Mouse (Mus musculus) CH12.LX (cell line): ENCODE data around the gene Trip12. TPM values are rescaled to one million over a fixed set of nuclear protein-coding genes. Genes with fewer than 3 reads are reported as not detected.
A peak's percentile ranks its signal among the peaks of the same experiment; 100 is the strongest.

Experiments used
- DNase-seq: peaks from one replicate; pipeline ENCODE4 v3.0.0-alpha.2; 2013; ENCODE audit errors: extremely low read depth
- H3K27ac ChIP-seq: 2 replicates; pipeline ENCODE4 v1.5.1; 2012; ENCODE audit warnings: low read depth, mild to moderate bottlenecking, control low read depth, moderate library complexity; ENCODE audit not compliant: insufficient read depth
- H3K27me3 ChIP-seq: replicated peaks from 2 replicates; pipeline ENCODE3; 2012; ENCODE audit warnings: inconsistent platforms
- H3K36me3 ChIP-seq, 2 experiments: replicated peaks in 1 of 2; 2 replicates each; pipeline versions ENCODE3 to v1.6.1; 2012; ENCODE audit warnings: inconsistent platforms in 1 of 2, low read length in 1 of 2, mild to moderate bottlenecking in 1 of 2, mixed read lengths in 1 of 2, moderate library complexity in 1 of 2; ENCODE audit not compliant: control insufficient read depth in 1 of 2, insufficient read depth in 1 of 2
- H3K4me1 ChIP-seq, 2 experiments: 2 replicates each; pipeline ENCODE4 v1.6.1; 2012; ENCODE audit warnings: inconsistent platforms in 1 of 2, moderate library complexity in 1 of 2; ENCODE audit not compliant: insufficient read depth in 2 of 2, control insufficient read depth in 1 of 2
- H3K4me2 ChIP-seq: 2 replicates; pipeline ENCODE4 v1.6.1; 2012; ENCODE audit warnings: low read depth, mild to moderate bottlenecking, control low read depth; ENCODE audit not compliant: poor library complexity, insufficient read depth, severe bottlenecking
- H3K4me3 ChIP-seq, 3 experiments: fragments of 150-350 bp in 1 of 3; sonication (generic) in 1 of 3; replicated peaks in 1 of 3; 2 replicates each; pipeline versions ENCODE3 to v1.5.1; 2011 to 2012; ENCODE audit warnings: low read depth in 2 of 3, low read length in 2 of 3, mild to moderate bottlenecking in 2 of 3, moderate library complexity in 2 of 3, control low read depth in 1 of 3, improper control_type of control experiment in 1 of 3, inconsistent platforms in 1 of 3, mixed read lengths in 1 of 3; ENCODE audit not compliant: poor library complexity in 1 of 3
- H3K79me2 ChIP-seq: replicated peaks from 2 replicates; pipeline ENCODE4 v1.6.1; 2012; ENCODE audit warnings: mild to moderate bottlenecking, moderate library complexity; ENCODE audit not compliant: control insufficient read depth, poor library complexity, insufficient read depth, severe bottlenecking; ENCODE audit errors: extremely low read depth
- H3K9ac ChIP-seq: 2 replicates; pipeline ENCODE4 v1.6.1; 2012; ENCODE audit warnings: low read depth, mild to moderate bottlenecking, control low read depth, moderate library complexity; ENCODE audit not compliant: insufficient read depth
- H3K9me3 ChIP-seq: replicated peaks from 2 replicates; pipeline ENCODE3; 2012; ENCODE audit warnings: low read length, inconsistent platforms, mixed read lengths
- CHD1 ChIP-seq: IDR thresholded peaks from 2 replicates; pipeline ENCODE4 v1.6.1; 2012; ENCODE audit warnings: low read depth, low read length, improper control_type of control experiment, inconsistent platforms
- GABPA ChIP-seq: IDR thresholded peaks from 2 replicates; pipeline ENCODE4 v1.6.1; 2012; ENCODE audit warnings: low read depth, low read length, improper control_type of control experiment, inconsistent platforms; ENCODE audit not compliant: insufficient replicate concordance
- IRF4 ChIP-seq: IDR thresholded peaks from 2 replicates; pipeline ENCODE4 v1.6.1; 2014; ENCODE audit warnings: low read depth, mild to moderate bottlenecking, inconsistent platforms, low read length, improper control_type of control experiment
- JUN ChIP-seq: IDR thresholded peaks from 2 replicates; pipeline ENCODE4 v1.6.1; 2011; ENCODE audit warnings: low read depth, mild to moderate bottlenecking, low read length, improper control_type of control experiment, moderate library complexity; ENCODE audit not compliant: insufficient read depth
- KAT2A ChIP-seq: IDR thresholded peaks from 2 replicates; pipeline ENCODE4 v1.6.1; 2012; ENCODE audit warnings: low read length, improper control_type of control experiment, inconsistent platforms; ENCODE audit not compliant: insufficient replicate concordance
- MAFK ChIP-seq: IDR thresholded peaks from 2 replicates; pipeline ENCODE4 v1.6.1; 2011; ENCODE audit warnings: low read length, improper control_type of control experiment; ENCODE audit not compliant: insufficient replicate concordance
- MAX ChIP-seq: IDR thresholded peaks from 2 replicates; pipeline ENCODE4 v1.6.1; 2011; ENCODE audit warnings: low read length, improper control_type of control experiment
- MXI1 ChIP-seq: IDR thresholded peaks from 2 replicates; pipeline ENCODE4 v1.6.1; 2011; ENCODE audit warnings: mild to moderate bottlenecking, low read depth, low read length, improper control_type of control experiment
- MYC ChIP-seq: IDR thresholded peaks from 2 replicates; pipeline ENCODE4 v1.6.1; 2011; ENCODE audit warnings: low read depth, mild to moderate bottlenecking, improper control_type of control experiment, low read length
- PAX5 ChIP-seq: IDR thresholded peaks from 2 replicates; pipeline ENCODE4 v1.6.1; 2012; ENCODE audit warnings: low read length, inconsistent platforms, mixed read lengths
- POLR2A ChIP-seq: IDR thresholded peaks from 2 replicates; pipeline ENCODE4 v1.6.1; 2011; ENCODE audit warnings: low read depth, mild to moderate bottlenecking, improper control_type of control experiment, low read length
- POLR2AphosphoS2 ChIP-seq: IDR thresholded peaks from 2 replicates; pipeline ENCODE4 v1.6.1; 2011; ENCODE audit warnings: low read depth, low read length, improper control_type of control experiment
- SIN3A ChIP-seq: IDR thresholded peaks from 2 replicates; pipeline ENCODE4 v1.6.1; 2012; ENCODE audit warnings: low read length, improper control_type of control experiment, inconsistent platforms
- SMC3 ChIP-seq: IDR thresholded peaks from 2 replicates; pipeline ENCODE4 v1.6.1; 2011; ENCODE audit warnings: low read depth, low read length, improper control_type of control experiment
- TBP ChIP-seq: conservative IDR thresholded peaks from 2 replicates; pipeline ENCODE4 v1.6.1; 2011; ENCODE audit warnings: low read depth, low read length, improper control_type of control experiment
- TCF12 ChIP-seq: IDR thresholded peaks from 2 replicates; pipeline ENCODE4 v1.6.1; 2014; ENCODE audit warnings: low read depth, mild to moderate bottlenecking, inconsistent platforms, low read length, improper control_type of control experiment
- UBTF ChIP-seq: IDR thresholded peaks from 2 replicates; pipeline ENCODE4 v1.6.1; 2012; ENCODE audit warnings: low read depth, mild to moderate bottlenecking, inconsistent platforms, low read length, improper control_type of control experiment, moderate library complexity
- USF1 ChIP-seq: IDR thresholded peaks from 2 replicates; pipeline ENCODE4 v1.6.1; 2014; ENCODE audit warnings: low read depth, mild to moderate bottlenecking, inconsistent platforms, low read length, improper control_type of control experiment
- USF2 ChIP-seq: conservative IDR thresholded peaks from 2 replicates; pipeline ENCODE4 v1.6.1; 2011; ENCODE audit warnings: low read depth, low read length, improper control_type of control experiment
- ZKSCAN1 ChIP-seq: IDR thresholded peaks from 2 replicates; pipeline ENCODE4 v1.6.1; 2012; ENCODE audit warnings: low read depth, inconsistent platforms, low read length, improper control_type of control experiment, borderline replicate concordance
- dilution Hi-C: fragments of 300-500 bp; cut with MboI; formaldehyde crosslinking; loops from 2 replicates; pipeline ENCODE4 v1.14.3; 2020; ENCODE audit warnings: low sequenced_read_pairs; ENCODE audit not compliant: extremely low pct_unique_long_range_greater_than_20kb, extremely low pct_ligation_motif_present
- in situ Hi-C: fragments of 300-500 bp; cut with MboI; formaldehyde crosslinking; loops from 3 replicates; pipeline ENCODE4 v1.14.3; 2019; ENCODE audit warnings: low sequenced_read_pairs, low pct_ligation_motif_present, low pct_unique_long_range_greater_than_20kb, mixed read lengths
- polyA plus RNA-seq: library from polyadenylated mRNA; unstranded; fragments of >175 nt; gene quantifications from 2 replicates; pipeline ENCODE4 v1.2.1, GENCODE M21; 2012; ENCODE audit warnings: low read depth; ENCODE audit not compliant: insufficient read length
- total RNA-seq, 2 experiments: library from RNA; depleted of rRNA; stranded (reverse); fragments of 300-350 nt in 1 of 2; fragments of >200 nt in 1 of 2; gene quantifications; 2 replicates each; pipeline ENCODE4 v1.2.3; 2012 to 2014

The Trip12 gene
- total and polyA plus RNA-seq, 3 experiments, result 75.6 to 93.8 (median 90.2) TPM

GRCm38 (mm10) chr1:84838156-84838555, 2.2 kb downstream of the Trip12 start:
- no peak for TF ChIP-seq MAX
- TF ChIP-seq TCF12, result 0 out of 2 replicates have a peak, but pooled peaks have one; percentile 10
- TF ChIP-seq MXI1, result 0 out of 2 replicates have a peak, but pooled peaks have one; percentile 28
- in situ Hi-C loops, result no loop called here
- no peaks in the 10 kb centered on the region for H3K9me3 ChIP-seq
- peak overlapping the region; percentile 70 to 84 (median 82) for H3K4me3 ChIP-seq
- H3K79me2 ChIP-seq, result peaks cover 55% of the 10 kb centered on the region
- no peak for DNase-seq
- H3K9ac ChIP-seq, result peak overlapping the region; percentile 99
- dilution Hi-C loops, result no loop called here
- no peak overlapping the region for H3K27ac ChIP-seq
- peaks cover 7 to 10% of the 10 kb centered on the region in 2 experiments for H3K36me3 ChIP-seq
- H3K4me2 ChIP-seq, result peak overlapping the region; percentile 83
- peaks cover 0 to 13% of the 10 kb centered on the region in 2 experiments; a peak in 2 of 4 replicates for H3K4me1 ChIP-seq
- no peaks in the 10 kb centered on the region for H3K27me3 ChIP-seq

- Histone ChIP-seq H3K27me3 (no peaks in the 10 kb centered on the region), H3K9ac (peak overlapping the region; percentile 99), H3K79me2 (peaks cover 58% of the 10 kb centered on the region), H3K4me2 (peak overlapping the region; percentile 83)
- in situ Hi-C loops, result no loop called here
- DNase-seq, result no peak
- no peak for TF ChIP-seq IRF4
- TF ChIP-seq POLR2A, result no peak
- TF ChIP-seq SIN3A, result 0 out of 2 replicates have a peak, but pooled peaks have one; percentile 32
- TF ChIP-seq, all 38 proteins: peak for 1
- no peak overlapping the region for H3K27ac ChIP-seq
- peaks cover 0 to 13% of the 10 kb centered on the region in 2 experiments; a peak in 2 of 4 replicates for H3K4me1 ChIP-seq
- peak overlapping the region; percentile 70 to 84 (median 82) for H3K4me3 ChIP-seq
- dilution Hi-C loops, result no loop called here
- peaks cover 7 to 11% of the 10 kb centered on the region in 2 experiments for H3K36me3 ChIP-seq
- no peaks in the 10 kb centered on the region for H3K9me3 ChIP-seq
Observed at GRCm38 (mm10) chr1:84837523-84838145, 2.7 kb downstream of the Trip12 start.

- Histone ChIP-seq H3K27me3 (no peaks in the 10 kb centered on the region), H3K27ac (no peak overlapping the region), H3K4me1 (peaks cover 0 to 8% of the 10 kb centered on the region in 2 experiments; a peak in 1 of 4 replicates), H3K4me3 (no peak overlapping the region), H3K4me2 (no peak overlapping the region), H3K36me3 (peaks cover 0 to 51% of the 10 kb centered on the region in 2 experiments), H3K9ac (no peak overlapping the region), H3K9me3 (no peaks in the 10 kb centered on the region), H3K79me2 (peaks cover 26% of the 10 kb centered on the region)
- in situ Hi-C loops, result no loop called here
- dilution Hi-C loops, result no loop called here
- TF ChIP-seq PAX5 (no peak), KAT2A (no peak), JUN (no peak), SMC3 (no peak), TBP (no peak), USF2 (no peak), USF1 (no peak), UBTF (no peak), GABPA (no peak), IRF4 (no peak), ZKSCAN1 (no peak), MYC (no peak), MAFK (no peak), POLR2AphosphoS2 (no peak), CHD1 (no peak)
- DNase-seq, result no peak
Observed at GRCm38 (mm10) chr1:84825091-84825490, 15.2 kb downstream of the Trip12 start.
